In genomic region chr8:117577883-117578282, GRCm38 (mm10) we compare ENCODE assay signal across 12 mouse cellular contexts.
DNase-seq lines count a peak whose midpoint lies in the region; ATAC-seq lines count a peak whose summit lies in the region.
"Had no signal": no experiment of that assay in that cellular context is flagged by ENCODE, and none has a peak within 500 bp of the region (broad histone marks: within the 10 kb centered on the region; RNA-seq: fewer than 3 reads in every experiment).

No protein-coding gene starts in this region.

- no peak overlapping the region for H3K4me3 ChIP-seq in hindbrain, embryonic 11.5 days (ENCODE audit: low read depth, low read length)
- H3K4me3 ChIP-seq in hindbrain, embryonic 16.5 days (ENCODE audit: low read length) = no peak overlapping the region
- H3K4me3 ChIP-seq in embryonic facial prominence, embryonic 10.5 days = no peak overlapping the region
- H3K4me3 ChIP-seq: megakaryocyte, embryonic 14.5 days; stomach, embryonic 15.5 days had no signal

- no peaks in the 10 kb centered on the region for H3K9me3 ChIP-seq in hindbrain, embryonic 11.5 days (ENCODE audit: control insufficient read depth, low read length)
- H3K9me3 ChIP-seq in hindbrain, embryonic 16.5 days (ENCODE audit: control insufficient read depth, low read length) = peaks cover 3% of the 10 kb centered on the region; the same call in 1 of the 2 replicates
- H3K9me3 ChIP-seq in embryonic facial prominence, embryonic 10.5 days = 0 out of 2 replicates have a peak, but pooled peaks cover 3% of the 10 kb centered on the region
- H3K9me3 ChIP-seq: megakaryocyte, embryonic 14.5 days; stomach, embryonic 15.5 days had no signal

- ATAC-seq in hindbrain, embryonic 11.5 days (ENCODE audit: low FRiP score) = no peak
- ATAC-seq in hindbrain, embryonic 16.5 days = no peak
- ATAC-seq: Patski had no signal

- H3K4me1 ChIP-seq in hindbrain, embryonic 11.5 days (replicated peaks; ENCODE audit: control insufficient read depth, insufficient read depth, low read length) = no peaks in the 10 kb centered on the region
- no peaks in the 10 kb centered on the region for H3K4me1 ChIP-seq in hindbrain, embryonic 16.5 days (ENCODE audit: control insufficient read depth, insufficient read depth, low read depth, low read length)
- H3K4me1 ChIP-seq in embryonic facial prominence, embryonic 10.5 days = 0 out of 2 replicates have a peak, but pooled peaks cover 3% of the 10 kb centered on the region
- H3K4me1 ChIP-seq: stomach, embryonic 15.5 days had no signal

- H3K4me2 ChIP-seq in hindbrain, embryonic 11.5 days (replicated peaks; ENCODE audit: low read depth, low read length) = no peak overlapping the region
- H3K4me2 ChIP-seq in hindbrain, embryonic 16.5 days (ENCODE audit: low read length) = no peak overlapping the region
- H3K4me2 ChIP-seq: stomach, embryonic 15.5 days had no signal

- no peak overlapping the region for H3K9ac ChIP-seq in hindbrain, embryonic 11.5 days (ENCODE audit: low read depth, low read length)
- H3K9ac ChIP-seq in hindbrain, embryonic 16.5 days (ENCODE audit: low read depth, low read length) = no peak overlapping the region
- H3K9ac ChIP-seq: stomach, embryonic 15.5 days had no signal

- H3K27ac ChIP-seq in hindbrain, embryonic 11.5 days (ENCODE audit: low read depth, low read length) = no peak overlapping the region
- no peak overlapping the region for H3K27ac ChIP-seq in hindbrain, embryonic 16.5 days (ENCODE audit: low read depth, low read length)
- no peak overlapping the region for H3K27ac ChIP-seq in embryonic facial prominence, embryonic 10.5 days (replicated peaks)
- H3K27ac ChIP-seq: stomach, embryonic 15.5 days had no signal

- no peaks in the 10 kb centered on the region for H3K27me3 ChIP-seq in hindbrain, embryonic 11.5 days (ENCODE audit: control insufficient read depth, insufficient read depth, low read length)
- no peaks in the 10 kb centered on the region for H3K27me3 ChIP-seq in hindbrain, embryonic 16.5 days (replicated peaks; ENCODE audit: control insufficient read depth, insufficient read depth, low read length)
- no peaks in the 10 kb centered on the region for H3K27me3 ChIP-seq in embryonic facial prominence, embryonic 10.5 days (replicated peaks; ENCODE audit: low read depth, poor library complexity, severe bottlenecking)
- H3K27me3 ChIP-seq: megakaryocyte, embryonic 14.5 days; Patski; stomach, embryonic 15.5 days had no signal

- peak; percentile 24 for DNase-seq in hindbrain, embryonic 11.5 days (ENCODE audit: low spot score)
- DNase-seq in testis, postnatal 10 days (ENCODE audit: low spot score) = peak; percentile 50
- no peak for DNase-seq in testis, postnatal 14 days (ENCODE audit: low spot score)
- peak; percentile 22 for DNase-seq in embryonic facial prominence, embryonic 10.5 days (ENCODE audit: low spot score)
- DNase-seq in T-cell, adult 2 months (ENCODE audit: low spot score) = no peak
- DNase-seq in gastrocnemius, postnatal 4 days (ENCODE audit: low spot score in 2 of 2) = no peak
- no peak for DNase-seq in layer of hippocampus, adult 9-11 months
- DNase-seq: heart, adult 18-20 months had no signal

- H3K36me3 ChIP-seq in hindbrain, embryonic 11.5 days (ENCODE audit: control insufficient read depth, insufficient read depth, low read length) = no peaks in the 10 kb centered on the region
- peaks cover 3% of the 10 kb centered on the region; the same call in 1 of the 2 replicates for H3K36me3 ChIP-seq in hindbrain, embryonic 16.5 days (ENCODE audit: control insufficient read depth, insufficient read depth, low read length)
- no peaks in the 10 kb centered on the region for H3K36me3 ChIP-seq in embryonic facial prominence, embryonic 10.5 days (replicated peaks)
- H3K36me3 ChIP-seq: stomach, embryonic 15.5 days had no signal

- 58% methylated on average over 10 of the region's 10 CpGs for WGBS in hindbrain, embryonic 11.5 days
- WGBS in hindbrain, embryonic 16.5 days = 57% methylated on average over 10 of the region's 10 CpGs
- 60% methylated on average over 10 of the region's 10 CpGs for WGBS in embryonic facial prominence, embryonic 10.5 days

Comparison
In these comparisons a context has a peak if more than half of its experiments do, and no peak if none do; other contexts are left out.
1. DNase-seq: peak in hindbrain, embryonic 11.5 days (single experiment), testis, postnatal 10 days (single experiment) and embryonic facial prominence, embryonic 10.5 days (single experiment); none in testis, postnatal 14 days (single experiment), T-cell, adult 2 months (single experiment), gastrocnemius, postnatal 4 days (0 of 2) and layer of hippocampus, adult 9-11 months (single experiment).